Mouse (Mus musculus) monocyte, adult 2 months (primary cell): ENCODE measurements around the gene Ndrg2.

Experiments used
- DNase-seq, 2 experiments: peaks; one replicate each; pipeline ENCODE4 v3.0.0; 2022; ENCODE audit warnings: low spot score in 2 of 2, low read depth in 1 of 2

Ndrg2 gene

GRCm38 (mm10) chr14:51913062-51913959 lies 647 bp downstream of the Ndrg2 start:
- DNase-seq: peak in 1 of 2 experiments; percentile 10

GRCm38 (mm10) chr14:51912391-51913061 lies 1.4 kb downstream of the Ndrg2 start:
- no peak for DNase-seq

- no peak for DNase-seq
Observed at GRCm38 (mm10) chr14:51911301-51911700, 2.7 kb downstream of the Ndrg2 start.

GRCm38 (mm10) chr14:51906102-51906501 lies 7.9 kb downstream of the Ndrg2 start:
- no peak for DNase-seq

GRCm38 (mm10) chr14:51904706-51905105 lies 9.3 kb downstream of the Ndrg2 start:
- no peak for DNase-seq

- no peak for DNase-seq
Observed at GRCm38 (mm10) chr14:51903782-51904181, 10.2 kb downstream of the Ndrg2 start.

GRCm38 (mm10) chr14:51902806-51903710 lies 10.9 kb downstream of the Ndrg2 start:
- peak in 1 of 2 experiments; percentile 44 for DNase-seq

- no peak for DNase-seq
Observed at GRCm38 (mm10) chr14:51899351-51899750, 14.6 kb downstream of the Ndrg2 start.

- no peak for DNase-seq
Observed at GRCm38 (mm10) chr14:51896539-51897170, 17.3 kb downstream of the Ndrg2 start.

GRCm38 (mm10) chr14:51896019-51896418 lies 17.9 kb downstream of the Ndrg2 start:
- DNase-seq: no peak

GRCm38 (mm10) chr14:51895071-51895470 lies 18.9 kb downstream of the Ndrg2 start:
- no peak for DNase-seq

- no peak for DNase-seq
Observed at GRCm38 (mm10) chr14:51893809-51894208, 20.1 kb downstream of the Ndrg2 start.

GRCm38 (mm10) chr14:51893094-51893794 lies 20.7 kb downstream of the Ndrg2 start:
- DNase-seq: no peak

GRCm38 (mm10) chr14:51892191-51892939 lies 21.6 kb downstream of the Ndrg2 start, which contains the start of gene Slc39a2:
Gene Slc39a2, plus strand, starts transcription at chr14:51892889.
- no peak for DNase-seq

GRCm38 (mm10) chr14:51889833-51890232 lies 24.1 kb downstream of the Ndrg2 start:
- no peak for DNase-seq

- no peak for DNase-seq
Observed at GRCm38 (mm10) chr14:51886051-51886450, 27.9 kb downstream of the Ndrg2 start.

- peak; percentile 72 to 90 for DNase-seq
Observed at GRCm38 (mm10) chr14:51884598-51885331, 29.2 kb downstream of the Ndrg2 start, which contains the start of gene Mettl17. Gene Mettl17, plus strand, starts transcription at chr14:51884842.

GRCm38 (mm10) chr14:51884031-51884544 lies 29.9 kb downstream of the Ndrg2 start:
- DNase-seq: no peak
